Mouse (Mus musculus) gastrocnemius, postnatal 14 days (tissue): Measurements from ENCODE around the gene Gm21887. TPM values are rescaled to one million over a fixed set of nuclear protein-coding genes. Genes with fewer than 3 reads are reported as not detected.
"Not testable (repeated sequence)": the region's sequence is repeated elsewhere in the genome, so short reads cannot be mapped to it uniquely, and the experiment has no call there.

Experiments used
- DNase-seq: peaks from one replicate; pipeline ENCODE4 v3.0.0; 2021; ENCODE audit warnings: mixed read lengths
- intact Hi-C: fragments of 180-260 bp; cut with DNase I; formaldehyde crosslinking; loops from one replicate; pipeline ENCODE4 v1.15.1; 2025; ENCODE audit warnings: low total_unique reads
- total RNA-seq, 2 experiments: library from RNA; stranded (reverse); gene quantifications; 2 replicates each; pipeline ENCODE4 v1.2.3; 2021

The Gm21887 gene
- total RNA-seq, 2 experiments from 2014 or later: 32.5 to 36.1 TPM

DNA sequence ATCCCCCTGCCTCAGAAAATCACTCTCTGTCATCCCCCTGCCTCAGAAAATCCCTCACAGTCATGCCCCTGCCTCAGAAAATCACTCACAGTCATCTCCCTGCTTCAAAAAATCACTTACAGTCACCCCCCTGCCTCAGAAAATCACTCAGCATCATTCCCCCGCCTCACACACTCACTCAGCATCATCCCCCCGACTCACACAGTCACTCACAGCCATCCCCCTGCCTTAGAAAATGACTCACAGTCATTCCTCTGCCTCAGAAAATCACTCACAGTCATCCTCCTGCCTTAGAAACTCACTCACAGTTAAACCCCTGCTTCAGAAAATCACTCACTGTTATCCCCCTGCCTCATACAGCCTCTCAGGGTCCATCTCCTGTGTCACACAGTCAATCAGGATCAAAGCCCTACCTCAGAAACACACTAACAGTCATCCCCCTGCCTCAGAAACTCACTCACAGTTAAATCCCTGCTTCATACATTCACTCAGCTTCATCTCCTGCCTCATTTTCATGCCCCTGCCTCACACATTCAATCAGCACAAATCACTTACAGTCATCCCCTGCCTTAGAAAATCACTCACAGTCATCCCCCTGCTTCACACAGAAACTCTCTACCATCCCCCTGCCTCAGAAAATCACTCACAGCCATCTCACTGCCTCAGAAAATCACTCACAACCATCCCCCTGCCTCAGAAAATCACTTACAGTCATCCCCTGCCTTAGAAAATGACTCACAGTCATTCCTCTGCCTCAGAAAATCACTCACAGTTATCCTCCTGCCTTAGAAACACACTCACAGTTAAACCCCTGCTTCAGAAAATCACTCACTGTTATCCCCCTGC, 14.4 kb upstream of the Gm21887 start:
- DNase-seq: peak; percentile 4
- intact Hi-C loops: not testable (repeated sequence)

DNA sequence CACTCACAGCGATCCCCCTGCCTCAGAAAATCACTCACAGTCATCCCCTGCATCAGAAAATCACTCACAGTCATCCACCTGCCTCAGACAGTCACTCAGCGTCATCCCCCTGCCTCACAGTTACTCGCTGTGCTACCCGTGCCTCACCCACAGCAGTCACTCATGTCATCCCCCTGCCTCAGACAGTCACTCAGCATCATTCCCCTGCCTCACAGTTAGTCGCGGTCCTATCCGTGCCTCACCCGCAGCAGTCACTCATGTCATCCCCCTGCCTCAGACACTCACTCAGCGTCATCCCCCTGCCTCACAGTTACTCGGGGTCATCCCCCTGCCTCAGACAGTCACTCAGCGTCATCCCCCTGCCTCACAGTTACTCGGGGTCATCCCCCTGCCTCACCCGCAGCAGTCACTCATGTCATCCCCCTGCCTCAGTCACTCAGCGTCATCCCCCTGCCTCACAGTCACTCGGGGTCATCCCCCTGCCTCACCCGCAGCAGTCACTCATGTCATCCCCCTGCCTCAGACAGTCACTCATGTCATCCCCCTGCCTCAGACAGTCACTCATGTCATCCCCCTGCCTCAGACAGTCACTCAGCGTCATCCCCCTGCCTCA, 13.4 kb upstream of the Gm21887 start:
- DNase-seq: peak; percentile 23
- intact Hi-C loops: loop anchor here (2.0 kb wide), 1 partner anchor 17 kb away; no protein-coding TSS in a partner anchor

DNA sequence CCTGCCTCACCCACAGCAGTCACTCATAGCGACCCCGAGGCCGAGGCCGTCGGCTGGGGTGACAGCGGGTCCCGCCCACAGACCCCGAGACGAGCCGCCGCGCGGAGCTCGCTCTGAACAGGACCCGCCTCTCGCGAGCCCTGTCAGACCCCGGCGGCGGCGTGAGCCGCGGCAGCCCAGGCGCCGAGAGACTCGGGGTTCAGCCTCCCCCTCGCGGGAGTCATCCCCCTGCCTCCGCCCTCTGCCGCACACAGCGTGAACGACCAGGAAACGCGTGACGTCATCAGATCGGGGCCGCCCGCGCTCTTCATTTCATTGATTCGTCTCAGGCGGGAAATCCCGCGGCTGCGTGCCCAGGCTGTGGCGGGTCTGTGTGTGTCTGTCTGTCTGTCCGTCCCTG, 12.5 kb upstream of the Gm21887 start:
- intact Hi-C loops: loop anchor here (2.0 kb wide), 1 partner anchor 18 kb away; no protein-coding TSS in a partner anchor
- DNase-seq: peak; percentile 85

GRCm38 (mm10) chrX:169997456-169997853, 12.0 kb upstream of the Gm21887 start:
- DNase-seq: peak; percentile 63

DNA sequence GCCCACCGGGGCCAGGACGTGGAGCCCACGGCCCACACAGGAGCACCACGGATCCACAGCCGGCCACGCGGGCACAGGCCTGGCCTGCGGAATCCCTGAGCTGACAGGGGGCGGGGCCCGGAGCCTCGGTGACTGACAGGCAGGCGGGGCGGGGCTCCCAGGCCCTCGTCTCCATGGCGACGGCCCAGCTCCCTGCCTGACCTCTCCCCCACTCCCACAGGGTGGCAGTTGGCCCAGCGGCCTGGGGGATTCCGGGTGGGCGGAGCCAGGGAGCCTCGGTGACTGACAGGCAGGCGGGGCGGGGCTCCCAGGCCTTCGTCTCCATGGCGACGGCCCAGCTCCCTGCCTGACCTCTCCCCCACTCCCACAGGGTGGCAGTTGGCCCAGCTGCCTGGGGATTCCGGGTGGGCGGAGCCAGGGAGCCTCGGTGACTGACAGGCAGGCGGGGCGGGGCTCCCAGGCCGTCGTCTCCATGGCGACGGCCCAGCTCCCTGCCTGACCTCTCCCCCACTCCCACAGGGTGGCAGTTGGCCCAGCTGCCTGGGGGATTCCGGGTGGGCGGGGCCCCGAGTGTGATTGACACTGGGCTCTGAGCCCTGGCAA, 11.5 kb upstream of the Gm21887 start:
- intact Hi-C loops: loop anchor here (2.0 kb wide), 1 partner anchor 19 kb away; no protein-coding TSS in a partner anchor
- peak; percentile 100 for DNase-seq

More at GRCm38 (mm10) chrX:169997456-169997853, 12.0 kb upstream of the Gm21887 start:
- intact Hi-C loops: loop anchor here (2.0 kb wide), 1 partner anchor 19 kb away; no protein-coding TSS in a partner anchor

DNA sequence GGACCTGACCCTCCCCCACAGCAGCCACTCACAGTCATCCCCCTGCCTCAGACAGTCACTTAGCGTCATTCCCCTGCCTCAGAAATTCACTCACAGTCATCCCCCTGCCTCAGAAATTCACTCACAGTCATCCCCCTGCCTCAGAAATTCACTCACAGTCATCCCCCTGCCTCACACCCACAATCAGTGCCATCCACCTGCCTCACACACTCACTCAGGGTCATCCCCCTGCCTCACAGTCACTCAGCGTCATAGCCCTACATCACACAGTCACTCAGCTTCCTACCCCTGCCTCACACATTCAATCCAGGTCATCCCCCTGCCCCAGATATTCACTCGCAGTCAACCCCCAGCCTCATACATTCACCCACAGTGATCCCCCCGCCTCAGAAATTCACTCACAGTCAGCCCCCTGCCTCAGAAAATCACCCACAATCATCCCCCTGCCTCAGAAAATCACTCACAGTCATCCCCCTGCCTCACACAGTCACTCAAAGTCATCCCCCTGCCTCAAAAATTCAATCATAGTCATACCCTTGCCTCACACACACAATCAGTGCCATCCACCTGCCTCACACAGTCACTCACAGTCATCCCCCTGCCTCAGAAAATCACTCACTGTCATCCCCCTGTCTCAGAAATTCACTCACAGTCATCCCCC, 10.8 kb upstream of the Gm21887 start:
- intact Hi-C loops, DNase-seq: not testable (repeated sequence)

DNA sequence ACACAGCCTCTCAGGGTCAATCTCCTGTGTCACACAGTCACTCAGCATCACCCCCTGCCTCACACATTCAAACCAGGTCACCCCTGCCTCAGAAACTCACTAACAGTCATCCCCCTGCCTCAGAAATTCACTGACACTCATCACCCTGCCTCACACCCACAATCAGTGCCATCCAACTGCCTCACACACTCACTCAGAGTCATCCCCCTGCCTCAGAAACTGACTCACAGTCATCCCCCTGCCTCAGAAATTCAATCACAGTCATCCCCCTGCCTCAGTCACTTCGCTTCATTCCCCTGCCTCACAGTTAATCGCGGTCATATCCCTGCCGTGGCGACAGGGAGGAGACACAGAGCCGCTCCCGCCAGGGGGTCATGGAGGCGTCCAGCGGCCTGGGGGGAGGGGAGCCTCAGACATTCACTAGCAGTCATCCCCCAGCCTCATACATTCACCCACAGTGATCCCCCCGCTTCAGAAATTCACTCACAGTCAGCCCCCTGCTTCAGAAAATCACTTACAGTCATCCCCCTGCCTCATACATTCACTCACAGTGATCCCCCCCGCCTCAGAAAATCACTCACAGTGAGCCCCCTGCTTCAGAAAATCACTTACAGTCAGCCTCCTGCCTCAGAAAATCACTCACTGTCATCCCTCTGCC, 10.1 kb upstream of the Gm21887 start:
- DNase-seq: peak; percentile 23
- intact Hi-C loops: not testable (repeated sequence)

- intact Hi-C loops, DNase-seq: not testable (repeated sequence)
These were observed 9.4 kb upstream of the Gm21887 start for GRCm38 (mm10) chrX:169999912-170000641.

DNA sequence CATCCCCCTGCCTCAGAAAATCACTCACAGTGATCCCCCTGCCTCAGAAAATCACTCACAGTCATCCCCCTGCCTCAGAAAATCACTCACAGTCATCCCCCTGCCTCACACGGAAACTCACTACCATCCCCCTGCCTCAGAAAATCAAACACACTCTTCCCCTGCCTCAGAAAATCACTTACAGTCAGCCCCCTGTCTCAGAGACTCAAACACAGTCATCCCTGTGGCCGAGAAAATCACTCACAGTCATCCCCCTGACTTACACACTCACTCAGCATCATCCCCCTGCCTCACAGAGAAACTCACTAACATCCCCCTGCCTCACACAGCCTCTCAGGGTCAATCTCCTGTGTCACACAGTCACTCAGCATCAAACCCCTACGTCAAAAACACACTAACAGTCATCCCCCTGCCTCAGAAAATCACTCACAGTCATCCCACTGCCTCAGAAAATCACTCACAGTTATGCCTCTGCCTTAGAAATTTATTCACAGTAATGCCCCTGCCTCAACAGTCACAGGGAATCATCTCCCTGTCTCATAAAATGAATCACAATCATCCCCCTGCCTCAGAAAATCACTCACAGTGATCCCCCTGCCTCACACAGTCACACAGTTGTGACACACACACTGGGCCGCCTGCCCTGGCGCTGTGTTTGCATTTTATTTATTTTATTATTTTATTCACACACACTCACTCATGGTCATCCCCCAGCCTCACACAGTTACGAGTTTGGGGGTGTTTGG, 8.6 kb upstream of the Gm21887 start:
- intact Hi-C loops: not testable (repeated sequence)
- DNase-seq: peak; percentile 3

- DNase-seq, intact Hi-C loops: not testable (repeated sequence)
These were observed 8.1 kb upstream of the Gm21887 start for GRCm38 (mm10) chrX:170001388-170001695.

- DNase-seq: peak; percentile 3
- intact Hi-C loops: not testable (repeated sequence)
These were observed 6.8 kb upstream of the Gm21887 start for GRCm38 (mm10) chrX:170002510-170003197.

- intact Hi-C loops, DNase-seq: not testable (repeated sequence)
These were observed 5.9 kb upstream of the Gm21887 start for GRCm38 (mm10) chrX:170003536-170003935.

DNA sequence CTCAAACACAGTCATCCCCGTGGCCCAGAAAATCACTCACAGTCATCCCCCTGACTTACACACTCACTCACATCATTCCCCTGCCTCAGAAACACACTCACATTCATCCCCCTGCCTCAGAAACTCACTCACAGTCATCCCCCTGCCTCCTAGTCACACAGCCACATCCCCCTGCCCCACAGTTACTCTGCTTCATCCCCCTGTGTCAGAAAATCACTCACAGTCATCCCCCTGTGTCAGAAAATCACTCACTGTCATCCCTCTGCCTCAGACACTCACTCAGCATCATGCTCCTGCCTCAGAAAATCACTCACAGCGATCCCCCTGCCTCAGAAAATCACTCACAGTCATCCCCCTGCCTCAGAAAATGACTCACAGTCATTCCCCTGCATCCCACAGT, 5.2 kb upstream of the Gm21887 start:
- intact Hi-C loops: not testable (repeated sequence)

DNA sequence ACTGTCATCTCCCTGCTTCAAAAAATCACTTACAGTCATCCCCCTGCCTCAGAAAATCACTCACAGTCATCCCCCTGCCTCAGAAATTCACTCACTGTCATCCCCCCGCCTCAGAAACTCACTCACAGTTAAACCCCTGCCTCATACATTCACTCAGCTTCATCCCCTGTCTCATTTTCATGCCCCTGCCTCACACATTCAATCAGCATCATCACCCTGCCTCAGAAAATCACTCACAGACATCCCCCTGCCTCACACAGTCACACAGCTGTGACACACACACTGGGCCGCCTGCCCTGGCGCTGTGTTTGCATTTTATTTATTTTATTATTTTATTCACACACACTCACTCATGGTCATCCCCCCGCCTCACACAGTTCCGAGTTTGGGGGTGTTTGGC, 4.7 kb upstream of the Gm21887 start:
- DNase-seq: peak; percentile 5
- intact Hi-C loops: not testable (repeated sequence)

More for the DNA sequence above, 5.2 kb upstream of the Gm21887 start:
- peak; percentile 6 for DNase-seq

- DNase-seq: peak; percentile 21
These were observed 4.3 kb upstream of the Gm21887 start for GRCm38 (mm10) chrX:170005194-170005593.

GRCm38 (mm10) chrX:170005695-170006297, 3.7 kb upstream of the Gm21887 start:
- intact Hi-C loops: not testable (repeated sequence)
- DNase-seq: peak; percentile 2

More at GRCm38 (mm10) chrX:170005194-170005593, 4.3 kb upstream of the Gm21887 start:
- intact Hi-C loops: not testable (repeated sequence)
